ENCODE assay signal across 8 mouse cellular contexts in the genomic region with DNA sequence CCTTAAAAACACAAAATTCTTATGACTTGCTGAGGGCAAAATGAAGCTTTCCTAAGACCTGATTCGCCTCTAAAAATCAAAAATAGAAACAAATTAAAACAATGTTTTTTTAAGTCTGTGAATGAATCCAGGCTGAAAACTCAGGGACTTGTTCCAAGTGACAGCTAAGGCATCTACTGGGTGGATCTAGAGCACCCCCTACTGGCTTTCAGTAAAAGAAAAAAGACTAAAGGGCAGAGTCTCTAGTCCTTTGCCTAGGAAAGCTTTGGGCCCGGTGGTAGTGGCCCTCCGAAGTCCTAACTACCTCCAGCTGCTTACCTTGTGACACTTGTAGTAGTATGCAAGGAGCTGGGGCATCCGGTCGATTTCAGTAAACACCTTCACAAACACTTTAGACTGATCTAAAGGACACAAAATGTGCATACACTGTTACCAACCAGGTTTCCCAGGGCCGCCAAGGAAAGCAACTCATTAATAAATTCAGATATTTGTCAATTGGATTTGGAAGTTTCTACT. TPM values are rescaled to one million over a fixed set of nuclear protein-coding genes. Genes with fewer than 3 reads are reported as not detected.
DNase-seq lines count a peak whose midpoint lies in the region; ATAC-seq and TF ChIP-seq lines count a peak whose summit lies in the region.

No protein-coding gene starts in this region.

- H3K27ac ChIP-seq in liver, postnatal 0 days (ENCODE audit: low read depth) = no peak overlapping the region
- no peak overlapping the region for H3K27ac ChIP-seq in liver, embryonic 11.5 days (ENCODE audit: low read depth, low read length)

- TF ChIP-seq EP300 in liver, postnatal 0 days (IDR thresholded peaks at IDR 0.05; ENCODE audit: low read depth) = no peak

- H3K4me3 ChIP-seq in liver, postnatal 0 days (ENCODE audit: low read depth, low read length) = no peak overlapping the region
- H3K4me3 ChIP-seq in liver, embryonic 11.5 days (ENCODE audit: low read depth, low read length) = no peak overlapping the region

- H3K36me3 ChIP-seq in liver, postnatal 0 days (replicated peaks; ENCODE audit: insufficient read depth, low read length) = peaks cover 12% of the 10 kb centered on the region; the same call in 1 of the 2 replicates
- H3K36me3 ChIP-seq in liver, embryonic 11.5 days (ENCODE audit: control insufficient read depth, insufficient read depth, low read length) = peaks cover 5% of the 10 kb centered on the region; the same call in 1 of the 2 replicates

- no peaks in the 10 kb centered on the region for H3K4me1 ChIP-seq in liver, postnatal 0 days (ENCODE audit: insufficient read depth)
- no peaks in the 10 kb centered on the region; the same call in 1 of the 2 replicates for H3K4me1 ChIP-seq in liver, embryonic 11.5 days (replicated peaks; ENCODE audit: control insufficient read depth, insufficient read depth, low read length)

- peak; percentile 60 for TF ChIP-seq CTCF in liver, postnatal 0 days (IDR thresholded peaks at IDR 0.05; ENCODE audit: low read depth)

- ATAC-seq in CD4-positive, CD25-positive, alpha-beta regulatory T cell, adult 4 months = no peak
- ATAC-seq in liver, postnatal 0 days = no peak
- no peak for ATAC-seq in liver, embryonic 11.5 days (replicated peaks; ENCODE audit: low FRiP score)
- ATAC-seq in erythroid progenitor cell, adult 5-6 weeks (replicated peaks; ENCODE audit: low FRiP score, poor library complexity, severe bottlenecking) = no peak

- no peaks in the 10 kb centered on the region for H3K27me3 ChIP-seq in liver, postnatal 0 days (ENCODE audit: insufficient read depth, low read length)
- no peaks in the 10 kb centered on the region for H3K27me3 ChIP-seq in liver, embryonic 11.5 days (replicated peaks; ENCODE audit: control insufficient read depth, insufficient read depth, low read length)

- no peak overlapping the region for H3K4me2 ChIP-seq in liver, postnatal 0 days (ENCODE audit: low read depth, low read length)
- H3K4me2 ChIP-seq in liver, embryonic 11.5 days = no peak overlapping the region

- H3K9me3 ChIP-seq in liver, postnatal 0 days (ENCODE audit: low read length) = no peaks in the 10 kb centered on the region
- H3K9me3 ChIP-seq in liver, embryonic 11.5 days (ENCODE audit: control insufficient read depth, low read length) = no peaks in the 10 kb centered on the region

- 69% methylated on average over 6 of the region's 6 CpGs for WGBS in liver, postnatal 0 days (ENCODE audit: insufficient replicate concordance)
- WGBS in liver, embryonic 11.5 days = 72% methylated on average over 6 of the region's 6 CpGs

- peak; percentile 61 for DNase-seq in CD4-positive, CD25-positive, alpha-beta regulatory T cell, adult 2 months (ENCODE audit: low read depth, low spot score)
- no peak for DNase-seq in liver, postnatal 0 days
- DNase-seq in liver, embryonic 11.5 days (ENCODE audit: low spot score) = no peak
- peak; percentile 80 to 85 for DNase-seq in cerebellum, postnatal 14 days
- DNase-seq in kidney, postnatal 14 days = peak; percentile 64
- peak; percentile 62 for DNase-seq in mesoderm, embryonic 11.5 days (ENCODE audit: low read depth, low spot score)

- H3K9ac ChIP-seq in liver, postnatal 0 days (replicated peaks) = no peak overlapping the region
- H3K9ac ChIP-seq in liver, embryonic 11.5 days (ENCODE audit: low read depth, low read length) = no peak overlapping the region

RNA-seq across cellular contexts. Expression of a gene that starts 17.6 kb away (rescaled TPM):
- 10 to 100 TPM in 1 of 2 experiments, 1 to 10 TPM in 1; 7.4 to 14.7 TPM for polyA plus RNA-seq in CD4-positive, CD25-positive, alpha-beta regulatory T cell, adult 4 months (2017; shearing (Covaris generic))
- 4.2 and 5.4 TPM in 2 replicates for polyA plus RNA-seq in liver, postnatal 0 days (2015; fragmentation: Nextera tagmentation; extraction: Ambion mirVana)
- 20.7 and 21.6 TPM in 2 replicates for polyA plus RNA-seq in liver, embryonic 11.5 days (2014; fragmentation: Nextera tagmentation; extraction: Ambion mirVana)
- total RNA-seq in erythroid progenitor cell, adult 5-6 weeks (2015; ENCODE audit: low replicate concordance) = 4.2 and 6.1 TPM in 2 replicates
- 1.7 and 4.4 TPM in 2 replicates for total RNA-seq in erythroid progenitor cell, adult 5-6 weeks (2017; ENCODE audit: low replicate concordance)

RNA-seq across cellular contexts. Expression of a gene that starts 57.1 kb away (rescaled TPM):
- 1 to 10 TPM; 1.1 to 1.8 TPM for polyA plus RNA-seq in CD4-positive, CD25-positive, alpha-beta regulatory T cell, adult 4 months (2017; shearing (Covaris generic))
- 9.7 and 10.1 TPM in 2 replicates for polyA plus RNA-seq in liver, postnatal 0 days (2015; fragmentation: Nextera tagmentation; extraction: Ambion mirVana)
- polyA plus RNA-seq in liver, embryonic 11.5 days (2014; fragmentation: Nextera tagmentation; extraction: Ambion mirVana) = 69.4 and 87.7 TPM in 2 replicates
- 6.3 and 7.6 TPM in 2 replicates for total RNA-seq in erythroid progenitor cell, adult 5-6 weeks (2015; ENCODE audit: low replicate concordance)
- total RNA-seq in erythroid progenitor cell, adult 5-6 weeks (2017; ENCODE audit: low replicate concordance) = 4.9 and 7.2 TPM in 2 replicates

Comparison
In these comparisons a context has a peak if more than half of its experiments do, and no peak if none do; other contexts are left out.
1. DNase-seq: peak in CD4-positive, CD25-positive, alpha-beta regulatory T cell, adult 2 months (single experiment), cerebellum, postnatal 14 days (2 of 2), kidney, postnatal 14 days (single experiment) and mesoderm, embryonic 11.5 days (single experiment); none in liver, postnatal 0 days (single experiment) and liver, embryonic 11.5 days (single experiment).